Mouse (Mus musculus) CD4-positive naive resting alpha-beta T cell, adult 57 days (primary cell): ENCODE data around the gene Reg3b. TPM values are rescaled to one million over a fixed set of nuclear protein-coding genes. Genes with fewer than 3 reads are reported as not detected.

Experiments
- total RNA-seq: library from RNA; stranded (reverse); gene quantifications from one replicate; pipeline ENCODE4 v1.2.4, GENCODE M21; 2023

Gene Reg3b
- total RNA-seq = not detected

DNA sequence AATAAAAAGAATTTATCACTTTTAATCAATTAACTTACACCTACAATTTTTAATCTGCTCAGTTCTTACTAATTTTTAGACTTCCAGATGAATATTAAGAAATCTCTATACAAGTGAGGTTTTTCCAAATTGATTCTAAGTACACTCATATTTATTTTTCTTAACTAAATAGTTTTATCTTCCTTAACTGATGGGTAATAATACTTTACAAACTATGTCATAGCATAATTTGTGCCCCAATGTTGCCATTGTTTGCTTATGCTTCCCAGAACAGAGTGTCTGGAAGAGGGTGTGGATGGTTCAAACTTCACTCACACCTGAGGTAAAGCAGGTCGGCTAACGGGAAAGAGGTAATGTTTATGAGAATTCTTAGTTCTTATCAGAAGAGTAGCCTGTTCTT lies at the start of gene Reg3b:
Gene Reg3b (plus strand): TSS at position 301 of the 400 bp plus-strand sequence.

GRCm38 (mm10) chr6:78378765-78379164 lies 8.3 kb downstream of the Reg3b start, which contains the start of gene Reg3d:
Gene Reg3d (minus strand): TSS chr6:78378865.

DNA sequence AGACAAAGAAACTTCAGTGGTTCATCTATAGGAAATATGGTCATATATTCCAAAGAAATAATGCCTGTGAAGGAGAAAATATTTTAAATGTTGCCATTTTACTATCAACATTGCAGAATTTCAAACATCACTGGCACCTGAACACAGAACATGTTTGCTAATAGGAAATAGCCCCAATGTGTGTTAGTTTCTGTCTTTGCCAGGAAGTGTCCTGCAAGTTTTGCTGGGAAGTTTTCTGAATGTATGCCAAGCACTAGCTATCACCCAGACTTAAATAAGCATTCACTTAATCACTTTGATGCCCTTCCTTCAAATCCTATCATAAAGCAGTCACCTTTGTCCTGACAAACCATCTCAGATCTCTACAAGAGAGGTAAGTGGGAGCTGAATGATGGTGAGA lies 10.0 kb downstream of the Reg3b start, which contains the start of gene Reg3a:
Gene Reg3a (plus strand): TSS at position 301 of the 400 bp plus-strand sequence.

DNA sequence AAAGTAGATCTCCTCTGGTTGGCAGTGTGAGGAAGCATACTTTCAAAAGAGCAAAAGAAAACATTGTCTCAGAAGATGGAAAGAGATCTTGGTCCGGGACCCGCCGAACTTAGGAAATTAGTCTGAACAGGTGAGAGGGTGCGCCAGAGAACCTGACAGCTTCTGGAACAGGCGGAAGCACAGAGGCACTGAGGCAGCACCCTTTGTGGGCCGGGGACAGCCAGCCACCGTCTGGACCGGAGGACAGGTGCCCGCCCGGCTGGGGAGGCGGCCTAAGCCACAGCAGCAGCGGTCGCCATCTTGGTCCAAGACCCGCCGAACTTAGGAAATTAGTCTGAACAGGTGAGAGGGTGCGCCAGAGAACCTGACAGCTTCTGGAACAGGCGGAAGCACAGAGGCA lies 24.9 kb downstream of the Reg3b start, which contains the start of gene Reg2:
Gene Reg2 (plus strand): TSS at position 301 of the 400 bp plus-strand sequence.

GRCm38 (mm10) chr6:78422411-78422810 lies 52.0 kb downstream of the Reg3b start, which contains the start of gene Reg1:
Gene Reg1 (plus strand): TSS chr6:78422711.

Other genes with a start within 250 kb of the Reg3b start
- not detected for gene Reg3d, start 8.2 kb downstream of the Reg3b start, total RNA-seq
- not detected for gene Reg3a, start 10.1 kb downstream of the Reg3b start, total RNA-seq
- gene Reg2, start 25.0 kb downstream of the Reg3b start, total RNA-seq = not detected
- not detected for gene Reg1, start 52.1 kb downstream of the Reg3b start, total RNA-seq
- not detected for gene Reg3g, start 98.2 kb downstream of the Reg3b start, total RNA-seq